In the genomic region with DNA sequence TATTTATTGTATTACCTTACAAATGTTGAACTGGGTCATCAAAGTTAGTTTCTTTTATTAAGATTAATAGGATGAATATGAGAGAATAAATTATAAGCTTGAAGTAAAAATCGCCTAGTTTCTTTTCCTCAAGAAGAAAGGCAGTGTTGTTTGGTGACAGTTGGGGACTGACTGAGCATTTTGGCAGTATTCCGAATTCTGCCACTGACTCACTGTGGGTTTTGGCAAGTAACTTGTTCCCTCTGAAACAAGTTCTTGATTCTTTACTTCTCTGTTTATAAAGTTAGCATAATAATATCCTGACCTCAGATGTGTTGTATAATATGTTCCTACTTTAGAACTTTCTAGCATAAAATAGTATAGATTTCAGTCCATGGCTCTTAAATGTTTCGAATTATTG, we compare ENCODE assay signal across 10 mouse cellular contexts. TPM values are rescaled to one million over a fixed set of nuclear protein-coding genes. Genes with fewer than 3 reads are reported as not detected.
DNase-seq lines count a peak whose midpoint lies in the region; ATAC-seq and TF ChIP-seq lines count a peak whose summit lies in the region.
"Had no signal": no experiment of that assay in that cellular context is flagged by ENCODE, and none has a peak within 500 bp of the region (broad histone marks: within the 10 kb centered on the region; RNA-seq: fewer than 3 reads in every experiment).

No protein-coding gene starts in this region.

- peak overlapping the region; percentile 75 for H3K27ac ChIP-seq in left cerebral cortex, adult 2 months
- H3K27ac ChIP-seq in kidney, embryonic 16.5 days (ENCODE audit: low read length) = no peak overlapping the region
- H3K27ac ChIP-seq: midbrain, embryonic 12.5 days had no signal

- H3K4me2 ChIP-seq in kidney, embryonic 16.5 days (replicated peaks; ENCODE audit: low read depth, low read length) = no peak overlapping the region
- H3K4me2 ChIP-seq: midbrain, embryonic 12.5 days had no signal

- no peaks in the 10 kb centered on the region for H3K9me3 ChIP-seq in kidney, embryonic 16.5 days (ENCODE audit: low read length)
- H3K9me3 ChIP-seq: midbrain, embryonic 12.5 days had no signal

- H3K36me3 ChIP-seq in kidney, embryonic 16.5 days (ENCODE audit: insufficient read depth, low read length) = peaks cover 15% of the 10 kb centered on the region

- DNase-seq in frontal cortex, adult 2 months (ENCODE audit: extremely low spot score in 1 of 2, low spot score in 1 of 2) = peak; percentile 53 to 84
- no peak for DNase-seq in frontal cortex, postnatal 10 days (ENCODE audit: low spot score in 2 of 2)
- DNase-seq in 416B (ENCODE audit: low read depth) = peak; percentile 84
- DNase-seq in cerebellum, adult 9-10 months = peak; percentile 50
- DNase-seq in left cerebral cortex, adult 2 months (ENCODE audit: extremely low spot score in 1 of 2, low spot score in 2 of 2) = peak; percentile 37 to 43
- DNase-seq in yolk sac, embryonic 10.5 days (ENCODE audit: low spot score) = no peak

- no peak overlapping the region for H3K4me3 ChIP-seq in left cerebral cortex, adult 2 months
- H3K4me3 ChIP-seq in kidney, embryonic 16.5 days (ENCODE audit: low read length) = no peak overlapping the region
- H3K4me3 ChIP-seq: midbrain, embryonic 12.5 days had no signal

- intact Hi-C loops in left cerebral cortex, adult 2 months (cut with DNase I) = loop anchor here (1.0 kb wide), 1 partner anchor 55 kb away; a partner anchor contains a TSS

- no peak for TF ChIP-seq CTCF in left cerebral cortex, adult 2 months (IDR thresholded peaks at IDR 0.05)

- no peaks in the 10 kb centered on the region for H3K27me3 ChIP-seq in kidney, embryonic 16.5 days (ENCODE audit: insufficient read depth, low read length)
- H3K27me3 ChIP-seq: midbrain, embryonic 12.5 days had no signal

- H3K9ac ChIP-seq in kidney, embryonic 16.5 days (replicated peaks; ENCODE audit: low read length) = no peak overlapping the region
- H3K9ac ChIP-seq: midbrain, embryonic 12.5 days had no signal

- 87% methylated on average over 3 of the region's 3 CpGs for WGBS in kidney, embryonic 16.5 days

- no peaks in the 10 kb centered on the region for H3K4me1 ChIP-seq in kidney, embryonic 16.5 days (ENCODE audit: insufficient read depth, low read length)
- H3K4me1 ChIP-seq: midbrain, embryonic 12.5 days had no signal

- no peak for ATAC-seq in monocyte, adult 5-6 weeks (replicated peaks; ENCODE audit: insufficient number of reproducible peaks, low FRiP score, low TSS enrichment, poor library complexity, severe bottlenecking)
- ATAC-seq in kidney, embryonic 16.5 days (ENCODE audit: low FRiP score, low TSS enrichment) = no peak
- ATAC-seq: intestine, postnatal 0 days had no signal

RNA-seq across cellular contexts. Expression of a gene that starts 55.3 kb away (rescaled TPM):
- polyA plus RNA-seq in frontal cortex, adult 2 months (2012; rRNA removed) = 23.1 and 26.3 TPM in 2 replicates
- 10 to 100 TPM; 61.9 to 67.6 TPM for total RNA-seq in left cerebral cortex, adult 2 months (2021)
- total RNA-seq in monocyte, adult 5-6 weeks (2017) = 81.2 to 113 TPM (median 90.3 TPM) in 3 replicates
- 21.4 and 25.7 TPM in 2 replicates for polyA plus RNA-seq in kidney, embryonic 16.5 days (2015; fragmentation: Nextera tagmentation; extraction: Ambion mirVana)

Comparison
In these comparisons a context has a peak if more than half of its experiments do, and no peak if none do; other contexts are left out.
1. DNase-seq: peak in frontal cortex, adult 2 months (2 of 2), 416B (single experiment), cerebellum, adult 9-10 months (single experiment) and left cerebral cortex, adult 2 months (2 of 2); none in frontal cortex, postnatal 10 days (0 of 2) and yolk sac, embryonic 10.5 days (single experiment).